Mouse (Mus musculus) megakaryocyte, embryonic 14.5 days (primary cell): Measurements from ENCODE around the gene Nlgn1. TPM values are rescaled to one million over a fixed set of nuclear protein-coding genes. Genes with fewer than 3 reads are reported as not detected.

Experiments used
- H3K27me3 ChIP-seq: replicated peaks from 2 replicates; pipeline ENCODE3; 2012; ENCODE audit warnings: inconsistent platforms
- H3K36me3 ChIP-seq: replicated peaks from 2 replicates; pipeline ENCODE3; 2012; ENCODE audit warnings: low read length, inconsistent platforms, mixed read lengths
- H3K4me1 ChIP-seq: 2 replicates; pipeline ENCODE4 v1.6.1; 2012; ENCODE audit warnings: inconsistent platforms
- H3K4me3 ChIP-seq: replicated peaks from 2 replicates; pipeline ENCODE3; 2012; ENCODE audit warnings: moderate library complexity, mild to moderate bottlenecking, inconsistent platforms
- H3K9me3 ChIP-seq: 2 replicates; pipeline ENCODE4 v1.6.1; 2012; ENCODE audit warnings: inconsistent platforms
- FLI1 ChIP-seq: IDR thresholded peaks from 2 replicates; pipeline ENCODE4 v1.6.1; 2012; ENCODE audit warnings: low read length, inconsistent platforms, mixed read lengths
- GATA1 ChIP-seq: IDR thresholded peaks from 3 replicates; pipeline ENCODE4 v1.6.1; 2012; ENCODE audit warnings: mixed read lengths, low read length, inconsistent platforms, borderline replicate concordance
- polyA plus RNA-seq: library from polyadenylated mRNA; stranded (reverse); fragments of >175 nt; gene quantifications from 2 replicates; pipeline ENCODE4 v1.2.3, GENCODE M21; 2012; ENCODE audit warnings: low replicate concordance; ENCODE audit not compliant: insufficient read depth

Gene Nlgn1
- polyA plus RNA-seq, 1 experiment: 0.13 TPM

DNA sequence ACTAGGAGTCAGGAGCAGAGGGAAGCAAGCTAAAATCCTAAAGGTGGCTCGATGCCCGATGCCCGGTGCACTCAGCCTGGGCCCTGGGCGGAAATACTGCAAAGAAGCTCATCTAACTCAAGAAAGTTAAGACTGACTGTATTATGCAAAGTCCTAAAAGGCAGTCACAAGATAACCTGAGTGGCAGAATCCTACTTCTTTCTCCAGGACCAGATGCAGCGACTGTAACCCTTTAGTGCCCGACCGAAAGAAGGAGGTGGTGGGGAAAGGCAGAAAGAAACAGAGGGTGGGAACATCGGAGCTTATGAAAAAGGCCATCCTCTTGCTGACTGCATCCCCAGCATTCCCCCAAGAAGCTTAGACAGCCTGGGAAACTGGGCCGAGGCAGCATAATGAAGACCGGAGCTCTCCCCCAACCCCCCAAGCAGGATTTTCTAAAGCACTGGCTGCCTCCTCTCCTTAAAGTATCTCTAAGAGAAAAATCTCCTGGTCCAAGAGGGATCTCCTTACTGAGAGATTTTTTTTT is 179.7 kb downstream of the Nlgn1 start:
- Histone ChIP-seq H3K36me3 (no peaks in the 10 kb centered on the region), H3K9me3 (no peaks in the 10 kb centered on the region), H3K4me1 (peaks cover 13% of the 10 kb centered on the region), H3K27me3 (peaks cover 14% of the 10 kb centered on the region), H3K4me3 (peak overlapping the region; percentile 88)
- TF ChIP-seq FLI1 (no peak), GATA1 (no peak)

DNA sequence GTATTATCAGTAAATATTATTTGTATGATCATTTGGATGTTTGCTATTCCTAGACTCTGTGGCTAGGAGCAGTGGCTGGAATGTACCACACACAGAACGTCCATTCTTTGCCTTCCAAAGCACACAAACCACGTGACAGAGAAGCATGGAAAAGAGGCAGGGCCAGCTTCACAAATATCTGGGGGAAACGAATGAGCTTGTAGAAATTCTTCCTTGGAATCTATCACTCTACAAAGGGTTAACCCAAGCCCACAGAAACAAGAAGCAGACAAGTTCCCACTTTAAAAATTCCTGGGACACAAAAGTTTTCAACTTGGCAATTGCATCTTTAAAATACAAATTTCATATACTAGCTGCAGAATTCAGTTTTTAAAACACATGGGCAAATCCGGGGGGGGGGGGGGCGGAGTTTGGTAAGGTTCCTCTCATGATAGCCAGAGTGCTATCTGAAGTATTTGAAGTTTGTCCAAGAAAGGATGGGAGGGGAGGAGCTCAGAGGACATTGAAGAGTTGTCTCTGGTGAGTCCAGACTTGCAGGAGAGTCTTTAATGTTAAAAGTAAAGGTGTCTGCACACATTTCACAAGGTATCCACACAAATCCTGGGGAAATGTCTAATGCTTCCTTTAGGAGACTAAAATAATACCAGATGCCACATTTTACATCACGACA is 180.8 kb downstream of the Nlgn1 start:
- Histone ChIP-seq H3K4me1 (peaks cover 13% of the 10 kb centered on the region), H3K27me3 (peaks cover 14% of the 10 kb centered on the region), H3K36me3 (no peaks in the 10 kb centered on the region), H3K4me3 (no peak overlapping the region), H3K9me3 (no peaks in the 10 kb centered on the region)
- TF ChIP-seq FLI1: no peak

DNA sequence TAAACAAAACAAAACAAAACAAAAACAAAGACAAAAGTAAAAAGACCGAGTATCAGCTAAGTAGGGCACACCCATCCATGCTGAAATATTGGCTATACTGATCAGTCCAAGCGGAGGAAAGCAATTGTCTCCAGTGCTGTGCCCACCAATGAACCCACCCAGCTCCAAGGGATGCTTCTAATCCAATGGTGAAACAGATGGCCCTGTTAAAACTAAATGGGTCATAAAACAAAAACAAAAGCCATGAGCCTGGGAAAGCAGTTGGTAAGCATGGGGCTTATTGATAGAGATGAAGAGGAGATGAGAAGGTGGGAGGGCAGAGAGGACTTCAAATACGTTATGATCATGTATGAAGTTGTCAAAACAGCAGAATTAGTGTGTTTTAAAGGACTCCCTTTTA is 186.1 kb downstream of the Nlgn1 start:
- TF ChIP-seq FLI1: no peak
- no peak for TF ChIP-seq GATA1
- H3K9me3 ChIP-seq: no peaks in the 10 kb centered on the region
- H3K27me3 ChIP-seq: no peaks in the 10 kb centered on the region
- no peaks in the 10 kb centered on the region for H3K4me1 ChIP-seq
- H3K4me3 ChIP-seq: no peak overlapping the region
- no peaks in the 10 kb centered on the region for H3K36me3 ChIP-seq

DNA sequence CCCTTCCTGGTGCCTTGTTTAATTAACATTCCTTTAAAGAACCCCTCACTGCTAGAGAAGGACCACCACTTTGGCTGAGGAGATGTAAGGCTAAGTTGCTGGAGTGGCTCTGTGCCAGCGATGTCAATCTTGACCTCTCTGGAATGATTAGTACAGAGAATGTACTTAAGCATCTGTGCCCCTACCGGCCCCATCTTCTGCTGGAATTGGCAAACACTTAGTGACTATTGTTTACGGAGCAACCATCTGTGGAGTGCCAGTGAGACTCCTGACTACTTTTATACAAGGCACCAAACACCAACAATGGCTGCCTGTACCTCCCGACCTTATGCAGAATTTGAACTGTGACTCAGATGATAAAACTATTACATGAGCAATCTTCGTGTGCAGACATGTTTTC is 186.8 kb downstream of the Nlgn1 start:
- H3K4me3 ChIP-seq: no peak overlapping the region
- no peaks in the 10 kb centered on the region for H3K9me3 ChIP-seq
- H3K27me3 ChIP-seq: no peaks in the 10 kb centered on the region
- no peaks in the 10 kb centered on the region for H3K4me1 ChIP-seq
- TF ChIP-seq GATA1 (no peak), FLI1 (no peak)
- H3K36me3 ChIP-seq: no peaks in the 10 kb centered on the region

GRCm38 (mm10) chr3:26141590-26141989 is 190.7 kb downstream of the Nlgn1 start:
- H3K36me3 ChIP-seq: no peaks in the 10 kb centered on the region
- H3K27me3 ChIP-seq: no peaks in the 10 kb centered on the region
- no peaks in the 10 kb centered on the region for H3K9me3 ChIP-seq
- no peak overlapping the region for H3K4me3 ChIP-seq
- no peaks in the 10 kb centered on the region for H3K4me1 ChIP-seq
- no peak for TF ChIP-seq FLI1
- no peak for TF ChIP-seq GATA1

DNA sequence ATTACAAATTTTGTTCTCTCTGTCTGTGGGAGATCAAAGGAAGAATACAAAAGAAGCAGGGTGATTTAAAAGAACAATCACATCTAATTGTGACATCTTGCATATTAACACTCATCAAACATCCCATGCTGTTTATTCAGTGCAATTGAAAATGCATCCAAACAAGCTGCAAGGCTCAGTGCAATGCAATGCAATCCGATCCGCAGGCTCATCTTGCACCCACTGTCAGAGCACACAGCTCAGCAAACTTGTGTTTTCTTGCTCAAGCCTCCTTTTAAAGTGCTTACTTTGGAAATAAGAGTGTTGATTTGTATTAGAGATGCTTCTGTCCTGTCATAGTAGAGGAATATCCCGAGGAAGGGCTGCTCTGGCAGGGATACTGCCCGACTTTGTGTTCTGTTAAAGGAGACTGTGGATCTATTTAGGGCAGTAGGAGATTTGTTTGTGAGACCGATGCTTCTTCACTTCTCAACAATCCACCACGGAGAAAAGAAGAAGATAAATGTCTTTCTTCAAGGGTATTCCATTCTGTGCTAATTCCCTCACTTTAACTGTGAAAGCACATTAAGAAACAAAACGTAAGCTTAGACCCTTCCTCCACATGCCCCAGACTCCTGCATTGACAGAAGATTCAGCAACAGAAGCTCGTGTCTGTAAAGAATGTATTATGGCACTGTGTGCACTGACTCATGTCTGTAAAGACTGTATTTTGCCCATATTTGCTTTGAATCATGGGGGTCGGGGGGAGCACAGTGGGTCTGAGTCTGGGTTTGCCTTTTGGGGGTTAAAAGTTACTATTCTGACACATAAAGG is 197.2 kb downstream of the Nlgn1 start:
- no peaks in the 10 kb centered on the region for H3K36me3 ChIP-seq
- no peaks in the 10 kb centered on the region for H3K27me3 ChIP-seq
- no peak for TF ChIP-seq GATA1
- no peak for TF ChIP-seq FLI1
- no peaks in the 10 kb centered on the region for H3K4me1 ChIP-seq
- no peak overlapping the region for H3K4me3 ChIP-seq
- H3K9me3 ChIP-seq: no peaks in the 10 kb centered on the region

- no peaks in the 10 kb centered on the region for H3K27me3 ChIP-seq
- no peaks in the 10 kb centered on the region for H3K9me3 ChIP-seq
- TF ChIP-seq GATA1 (no peak), FLI1 (no peak)
- H3K4me3 ChIP-seq: no peak overlapping the region
- H3K36me3 ChIP-seq: no peaks in the 10 kb centered on the region
- H3K4me1 ChIP-seq: no peaks in the 10 kb centered on the region
Measured at GRCm38 (mm10) chr3:26130919-26131318, 201.3 kb downstream of the Nlgn1 start.

- H3K9me3 ChIP-seq: no peaks in the 10 kb centered on the region
- no peaks in the 10 kb centered on the region for H3K4me1 ChIP-seq
- TF ChIP-seq GATA1 (no peak), FLI1 (no peak)
- no peaks in the 10 kb centered on the region for H3K27me3 ChIP-seq
- no peaks in the 10 kb centered on the region for H3K36me3 ChIP-seq
- no peak overlapping the region for H3K4me3 ChIP-seq
Measured at GRCm38 (mm10) chr3:26129455-26129854, 202.8 kb downstream of the Nlgn1 start.

GRCm38 (mm10) chr3:26117071-26117470 is 215.2 kb downstream of the Nlgn1 start:
- TF ChIP-seq GATA1 (no peak), FLI1 (no peak)
- Histone ChIP-seq H3K9me3 (0 out of 2 replicates have a peak, but pooled peaks cover 3% of the 10 kb centered on the region), H3K36me3 (no peaks in the 10 kb centered on the region), H3K4me1 (no peaks in the 10 kb centered on the region), H3K4me3 (no peak overlapping the region), H3K27me3 (no peaks in the 10 kb centered on the region)

- H3K36me3 ChIP-seq: no peaks in the 10 kb centered on the region
- TF ChIP-seq GATA1 (no peak), FLI1 (no peak)
Measured at GRCm38 (mm10) chr3:26106361-26106760, 225.9 kb downstream of the Nlgn1 start.

More at GRCm38 (mm10) chr3:26106361-26106760, 225.9 kb downstream of the Nlgn1 start:
- H3K27me3 ChIP-seq: no peaks in the 10 kb centered on the region
- H3K9me3 ChIP-seq: peaks cover 2% of the 10 kb centered on the region; the same call in 1 of the 2 replicates
- H3K4me1 ChIP-seq: no peaks in the 10 kb centered on the region
- H3K4me3 ChIP-seq: no peak overlapping the region
